Mouse (Mus musculus): ENCODE data around the gene Rgs10. TPM values are rescaled to one million over a fixed set of nuclear protein-coding genes. Genes with fewer than 3 reads are reported as not detected.

Rgs10 gene
- polyA plus RNA-seq, 1 experiment from 2014 or later: 25.4 TPM

DNA sequence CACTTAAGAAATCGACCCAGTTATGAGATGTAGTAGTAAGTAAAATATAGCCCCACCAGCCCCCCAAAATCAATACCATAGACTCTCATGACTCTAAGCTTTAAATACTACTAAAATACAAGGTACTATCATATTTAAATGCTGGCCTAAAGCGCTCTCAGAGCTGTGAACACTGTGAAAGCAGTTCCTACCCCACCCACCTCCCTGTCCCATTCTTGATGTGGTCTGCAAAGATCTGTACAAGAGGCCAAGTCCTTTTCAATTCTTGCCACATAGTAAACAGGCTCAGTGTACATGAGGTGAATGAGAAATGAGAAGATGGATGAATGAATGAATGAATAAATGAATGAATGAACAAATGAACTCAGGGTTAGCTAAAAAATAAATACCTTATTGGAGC, 21.5 kb downstream of the Rgs10 start:
- 58% methylated on average over 2 of the region's 2 CpGs for WGBS
- H3K4me3 ChIP-seq (replicated peaks; ENCODE audit: low read length): no peak overlapping the region
- no peaks in the 10 kb centered on the region for H3K4me1 ChIP-seq (replicated peaks; ENCODE audit: control insufficient read depth, insufficient read depth, low read length)
- H3K27ac ChIP-seq (ENCODE audit: low read length): no peak overlapping the region
- H3K9ac ChIP-seq (replicated peaks; ENCODE audit: low read depth, low read length): no peak overlapping the region
- no peak overlapping the region for H3K4me2 ChIP-seq (ENCODE audit: low read length)
- H3K9me3 ChIP-seq (ENCODE audit: control insufficient read depth, low read length): no peaks in the 10 kb centered on the region
- ATAC-seq: no peak
- H3K27me3 ChIP-seq (replicated peaks; ENCODE audit: control insufficient read depth, insufficient read depth, low read length): no peaks in the 10 kb centered on the region
- no peaks in the 10 kb centered on the region for H3K36me3 ChIP-seq (ENCODE audit: control insufficient read depth, insufficient read depth)

DNA sequence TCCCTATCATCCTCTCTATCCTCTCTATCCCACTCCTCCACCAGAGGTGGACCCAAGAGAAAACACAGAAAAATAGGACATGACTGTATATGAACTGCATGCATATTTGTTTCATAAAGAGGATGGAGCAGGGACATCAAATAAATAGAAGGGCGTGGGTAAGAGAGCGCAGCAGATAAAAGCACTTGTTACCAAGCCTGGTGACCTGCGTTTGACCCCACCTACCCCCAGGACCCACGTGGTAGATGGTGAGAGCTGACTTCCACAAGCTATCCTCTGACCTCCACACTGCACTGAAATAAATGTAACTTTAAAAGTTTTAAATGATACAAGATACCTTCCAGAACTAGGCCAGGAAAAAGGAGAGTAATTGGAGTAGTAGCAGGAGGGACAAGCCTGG, 24.8 kb downstream of the Rgs10 start:
- no peak overlapping the region for H3K9ac ChIP-seq (replicated peaks; ENCODE audit: low read depth, low read length)
- H3K4me2 ChIP-seq (ENCODE audit: low read length): no peak overlapping the region
- no peaks in the 10 kb centered on the region for H3K4me1 ChIP-seq (replicated peaks; ENCODE audit: control insufficient read depth, insufficient read depth, low read length)
- H3K9me3 ChIP-seq (ENCODE audit: control insufficient read depth, low read length): no peaks in the 10 kb centered on the region
- no peak overlapping the region for H3K4me3 ChIP-seq (replicated peaks; ENCODE audit: low read length)
- no peaks in the 10 kb centered on the region for H3K36me3 ChIP-seq (ENCODE audit: control insufficient read depth, insufficient read depth)
- H3K27me3 ChIP-seq (replicated peaks; ENCODE audit: control insufficient read depth, insufficient read depth, low read length): no peaks in the 10 kb centered on the region
- H3K27ac ChIP-seq (ENCODE audit: low read length): no peak overlapping the region
- 70% methylated on average over 4 of the region's 4 CpGs for WGBS
- no peak for ATAC-seq

DNA sequence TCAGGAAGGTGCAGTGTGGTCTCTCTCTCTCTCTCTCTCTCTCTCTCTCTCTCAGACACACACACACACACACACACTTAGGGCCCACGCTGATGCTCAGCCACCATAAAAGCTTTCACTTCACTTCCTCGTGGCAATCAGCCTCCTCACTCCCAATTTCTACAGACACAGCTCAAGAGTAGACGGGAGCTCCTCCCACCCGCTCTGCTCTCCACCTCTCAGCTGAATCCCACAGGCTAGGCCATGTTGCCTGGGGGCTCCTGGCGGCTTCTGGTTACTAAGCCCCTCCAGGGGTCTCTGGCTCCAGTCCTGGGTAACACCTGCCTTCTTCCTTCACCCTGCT, 25.6 kb downstream of the Rgs10 start:
- no peaks in the 10 kb centered on the region for H3K36me3 ChIP-seq (ENCODE audit: control insufficient read depth, insufficient read depth)
- no peak overlapping the region for H3K9ac ChIP-seq (replicated peaks; ENCODE audit: low read depth, low read length)
- H3K4me2 ChIP-seq (ENCODE audit: low read length): no peak overlapping the region
- WGBS: 22% methylated on average over 5 of the region's 5 CpGs
- H3K27ac ChIP-seq (ENCODE audit: low read length): no peak overlapping the region
- no peaks in the 10 kb centered on the region for H3K27me3 ChIP-seq (replicated peaks; ENCODE audit: control insufficient read depth, insufficient read depth, low read length)
- H3K4me1 ChIP-seq (replicated peaks; ENCODE audit: control insufficient read depth, insufficient read depth, low read length): no peaks in the 10 kb centered on the region
- ATAC-seq: no peak
- no peak overlapping the region for H3K4me3 ChIP-seq (replicated peaks; ENCODE audit: low read length)
- no peaks in the 10 kb centered on the region for H3K9me3 ChIP-seq (ENCODE audit: control insufficient read depth, low read length)

DNA sequence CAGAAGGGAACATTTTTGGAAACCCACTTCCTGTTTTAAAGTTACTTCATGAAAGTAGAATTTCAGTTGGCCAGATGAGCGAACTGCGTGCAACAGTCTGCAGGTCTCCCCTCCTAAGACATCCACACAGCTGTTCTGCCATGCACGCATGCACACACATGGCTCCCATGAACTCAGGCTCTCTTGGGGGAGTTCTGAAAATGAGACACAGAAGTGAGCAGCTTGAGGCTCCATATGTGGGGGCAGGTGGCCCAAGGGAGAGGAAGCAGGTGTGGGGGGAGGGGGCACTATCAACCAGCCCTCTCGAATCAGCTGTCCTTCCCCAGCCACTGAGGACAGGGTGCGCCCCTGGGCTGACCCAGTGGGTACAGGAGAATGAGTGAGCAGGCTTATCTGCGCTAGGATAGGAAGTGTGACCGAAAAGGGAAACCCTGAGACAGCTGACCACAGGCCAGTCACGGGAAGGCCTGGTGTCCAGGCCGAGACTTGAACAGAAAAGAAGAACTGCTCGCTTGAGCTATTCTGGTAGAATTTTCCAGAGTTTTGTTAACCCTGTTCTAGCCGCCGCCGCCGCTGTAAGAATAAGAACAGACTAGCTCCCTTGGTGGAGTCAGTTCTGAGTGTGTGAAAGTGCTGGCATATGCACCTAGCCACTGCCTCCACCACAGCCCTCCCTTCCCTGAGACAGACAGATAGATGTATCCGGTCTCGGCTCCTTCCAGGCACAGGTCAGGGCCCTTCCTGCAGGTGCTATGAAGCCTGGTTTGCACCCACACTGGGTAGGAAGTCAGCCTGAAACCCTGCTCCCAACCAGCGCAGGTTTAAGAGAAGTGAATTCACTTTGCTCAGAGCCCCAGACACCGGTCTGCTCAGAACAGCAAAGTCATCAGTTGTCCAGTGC, 26.2 kb downstream of the Rgs10 start:
- Histone ChIP-seq H3K36me3 (ENCODE audit: control insufficient read depth, insufficient read depth) (no peaks in the 10 kb centered on the region), H3K4me2 (ENCODE audit: low read length) (no peak overlapping the region), H3K27ac (ENCODE audit: low read length) (no peak overlapping the region), H3K9ac (replicated peaks; ENCODE audit: low read depth, low read length) (no peak overlapping the region), H3K27me3 (replicated peaks; ENCODE audit: control insufficient read depth, insufficient read depth, low read length) (no peaks in the 10 kb centered on the region), H3K9me3 (ENCODE audit: control insufficient read depth, low read length) (no peaks in the 10 kb centered on the region), H3K4me1 (replicated peaks; ENCODE audit: control insufficient read depth, insufficient read depth, low read length) (no peaks in the 10 kb centered on the region), H3K4me3 (replicated peaks; ENCODE audit: low read length) (no peak overlapping the region)
- 86% methylated on average over 18 of the region's 18 CpGs for WGBS
- ATAC-seq: no peak

DNA sequence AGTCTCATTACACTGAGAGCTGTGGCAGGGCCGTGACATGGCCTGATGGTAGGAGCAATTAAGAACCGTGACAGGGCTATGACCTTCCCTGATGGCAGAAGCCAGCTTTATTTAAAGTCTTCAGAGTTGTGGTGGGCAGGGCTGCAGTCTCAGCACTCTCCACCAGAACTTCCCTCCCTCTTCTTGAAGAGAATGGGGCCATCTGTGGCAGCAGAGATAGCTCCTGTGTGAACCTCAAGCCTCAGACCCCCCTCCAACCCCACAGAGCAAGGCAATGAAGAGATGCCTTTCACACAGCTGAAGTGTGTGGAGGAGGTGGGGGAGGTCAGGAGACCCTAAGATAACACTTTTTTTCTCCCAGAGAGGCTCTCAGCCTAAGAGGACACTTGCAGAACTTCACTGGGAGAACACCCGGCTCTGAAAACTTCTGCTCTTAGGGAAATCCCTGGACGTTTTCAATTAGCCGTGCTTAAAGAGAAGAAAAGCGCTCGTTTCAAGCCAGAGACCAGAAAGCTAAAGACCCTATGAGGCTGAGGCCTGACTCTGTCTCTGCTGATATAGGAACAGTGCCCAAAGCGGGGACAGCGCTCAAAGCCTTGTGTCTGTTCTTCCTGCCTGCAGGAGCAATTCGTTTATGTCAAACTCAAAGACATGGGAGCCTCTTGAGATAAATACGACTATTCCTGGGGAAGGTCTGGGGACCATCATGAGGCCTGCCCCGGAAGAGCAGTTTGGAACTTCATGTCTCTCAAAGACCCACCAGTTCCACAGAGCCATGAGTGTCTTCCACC, 27.1 kb downstream of the Rgs10 start:
- no peak overlapping the region for H3K4me2 ChIP-seq (ENCODE audit: low read length)
- H3K4me1 ChIP-seq (replicated peaks; ENCODE audit: control insufficient read depth, insufficient read depth, low read length): no peaks in the 10 kb centered on the region
- no peak overlapping the region for H3K4me3 ChIP-seq (replicated peaks; ENCODE audit: low read length)
- H3K36me3 ChIP-seq (ENCODE audit: control insufficient read depth, insufficient read depth): no peaks in the 10 kb centered on the region
- no peaks in the 10 kb centered on the region for H3K27me3 ChIP-seq (replicated peaks; ENCODE audit: control insufficient read depth, insufficient read depth, low read length)
- ATAC-seq: no peak
- 58% methylated on average over 12 of the region's 12 CpGs for WGBS
- no peak overlapping the region for H3K9ac ChIP-seq (replicated peaks; ENCODE audit: low read depth, low read length)
- no peak overlapping the region for H3K27ac ChIP-seq (ENCODE audit: low read length)
- H3K9me3 ChIP-seq (ENCODE audit: control insufficient read depth, low read length): no peaks in the 10 kb centered on the region

DNA sequence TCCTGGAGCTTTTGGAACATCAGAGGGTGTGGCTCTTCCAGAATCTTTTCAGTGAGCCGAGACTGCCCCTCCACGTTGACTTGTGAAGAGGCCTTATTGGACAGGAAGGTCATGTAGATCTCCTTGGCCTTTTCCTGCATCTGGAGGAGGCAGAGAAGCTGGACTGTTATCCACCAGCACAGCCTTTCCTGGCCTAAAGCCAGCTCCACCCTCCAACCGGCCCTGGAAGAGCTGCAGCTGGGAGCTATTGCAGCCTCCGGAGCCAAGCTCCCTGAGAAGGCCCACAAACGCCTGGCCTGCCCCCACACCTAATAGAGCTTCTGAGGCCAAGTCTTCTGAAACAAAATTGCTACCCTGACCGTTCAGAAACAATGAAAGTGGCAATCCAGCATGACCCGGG, 29.6 kb downstream of the Rgs10 start:
- no peak overlapping the region for H3K4me2 ChIP-seq (ENCODE audit: low read length)
- H3K9me3 ChIP-seq (ENCODE audit: control insufficient read depth, low read length): no peaks in the 10 kb centered on the region
- no peaks in the 10 kb centered on the region for H3K27me3 ChIP-seq (replicated peaks; ENCODE audit: control insufficient read depth, insufficient read depth, low read length)
- no peak for ATAC-seq
- no peak overlapping the region for H3K27ac ChIP-seq (ENCODE audit: low read length)
- 40% methylated on average over 7 of the region's 7 CpGs for WGBS
- no peaks in the 10 kb centered on the region for H3K36me3 ChIP-seq (ENCODE audit: control insufficient read depth, insufficient read depth)
- H3K4me3 ChIP-seq (replicated peaks; ENCODE audit: low read length): no peak overlapping the region
- no peak overlapping the region for H3K9ac ChIP-seq (replicated peaks; ENCODE audit: low read depth, low read length)
- no peaks in the 10 kb centered on the region for H3K4me1 ChIP-seq (replicated peaks; ENCODE audit: control insufficient read depth, insufficient read depth, low read length)

DNA sequence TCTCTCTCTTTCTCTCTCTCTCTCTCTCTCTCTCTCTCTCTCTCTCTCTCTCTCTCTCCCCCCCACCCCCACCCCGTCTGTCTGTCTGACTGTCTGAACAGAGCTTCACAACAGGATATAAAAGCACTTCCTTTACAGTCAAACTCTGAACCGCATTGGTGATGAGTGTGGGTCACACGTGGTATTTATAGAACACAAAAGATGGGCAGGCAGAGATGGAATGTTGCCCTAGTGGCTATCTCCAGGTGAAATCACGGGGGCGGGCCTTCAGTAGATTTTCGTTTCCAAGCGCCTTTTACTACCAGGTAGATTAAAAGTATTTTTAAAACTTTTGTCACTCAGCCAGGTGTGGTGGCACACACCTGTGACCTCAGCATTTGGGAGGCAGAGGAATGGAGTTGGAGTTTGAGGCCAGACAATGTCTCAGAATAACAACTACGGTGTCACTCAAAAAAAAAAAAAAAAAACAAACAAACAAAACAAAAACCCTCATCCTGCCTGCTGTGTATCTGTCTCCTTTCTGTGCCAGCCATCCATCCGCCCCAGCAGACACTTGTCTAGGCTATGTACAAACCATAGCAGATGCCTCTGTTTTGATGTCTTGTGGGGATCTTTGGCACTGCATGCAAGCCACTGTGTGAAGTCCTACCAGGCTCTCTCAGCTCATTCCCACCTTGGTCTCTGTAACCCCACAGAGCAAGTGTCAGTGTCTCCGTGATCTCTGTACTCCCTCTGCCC, 34.7 kb downstream of the Rgs10 start:
- H3K27me3 ChIP-seq (replicated peaks; ENCODE audit: control insufficient read depth, insufficient read depth, low read length): no peaks in the 10 kb centered on the region
- no peak overlapping the region for H3K9ac ChIP-seq (replicated peaks; ENCODE audit: low read depth, low read length)
- H3K4me3 ChIP-seq (replicated peaks; ENCODE audit: low read length): no peak overlapping the region
- no peak overlapping the region for H3K27ac ChIP-seq (ENCODE audit: low read length)
- no peaks in the 10 kb centered on the region for H3K9me3 ChIP-seq (ENCODE audit: control insufficient read depth, low read length)
- no peak for ATAC-seq
- no peak overlapping the region for H3K4me2 ChIP-seq (ENCODE audit: low read length)
- no peaks in the 10 kb centered on the region for H3K36me3 ChIP-seq (ENCODE audit: control insufficient read depth, insufficient read depth)
- WGBS: 87% methylated on average over 10 of the region's 10 CpGs
- no peaks in the 10 kb centered on the region for H3K4me1 ChIP-seq (replicated peaks; ENCODE audit: control insufficient read depth, insufficient read depth, low read length)

DNA sequence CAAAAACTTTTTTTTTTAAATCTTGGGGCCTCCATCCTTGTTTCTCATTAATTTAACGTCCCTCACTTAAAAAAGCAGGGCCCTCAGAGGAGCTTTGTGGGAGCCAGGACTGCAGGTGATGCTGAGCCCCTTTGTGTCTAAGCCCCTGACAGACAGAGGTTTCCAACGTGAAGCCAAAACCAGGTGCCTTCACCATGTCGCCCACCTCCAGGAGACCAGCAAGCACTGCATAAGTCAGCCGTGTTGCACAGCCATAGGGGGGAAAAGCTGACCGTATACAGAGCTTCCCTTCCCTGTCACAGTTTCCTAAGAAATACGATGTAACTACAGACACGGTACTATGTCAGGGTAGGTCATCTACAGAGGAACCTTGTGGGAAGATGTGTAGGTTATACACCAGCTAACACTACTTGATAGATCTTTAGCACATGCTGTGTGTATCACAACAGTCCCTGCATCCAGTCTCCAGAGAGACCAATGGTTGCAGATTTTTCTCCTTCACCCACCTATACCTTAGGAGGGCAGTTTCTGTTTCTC, 35.3 kb downstream of the Rgs10 start:
- WGBS: 85% methylated on average over 7 of the region's 7 CpGs
- no peak overlapping the region for H3K4me3 ChIP-seq (replicated peaks; ENCODE audit: low read length)

DNA sequence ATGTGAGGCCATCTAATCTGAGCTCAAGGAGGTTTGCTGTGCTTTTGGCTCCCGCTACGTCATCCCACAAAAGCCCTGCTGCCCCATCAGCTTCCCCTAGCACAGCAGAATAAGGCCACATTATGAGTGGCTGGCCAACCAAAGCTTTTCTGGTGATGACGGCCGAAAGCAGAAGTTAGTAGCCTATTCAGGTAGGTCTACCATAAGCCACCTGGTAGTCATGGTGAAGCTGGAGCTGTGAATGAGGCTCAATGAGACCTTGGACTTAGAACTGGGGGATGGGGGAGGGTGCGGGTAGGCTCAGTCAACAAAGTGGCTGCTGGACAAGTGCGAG, 36.1 kb downstream of the Rgs10 start:
- ATAC-seq: no peak
- Histone ChIP-seq H3K4me1 (replicated peaks; ENCODE audit: control insufficient read depth, insufficient read depth, low read length) (no peaks in the 10 kb centered on the region), H3K4me3 (replicated peaks; ENCODE audit: low read length) (no peak overlapping the region), H3K27ac (ENCODE audit: low read length) (no peak overlapping the region), H3K27me3 (replicated peaks; ENCODE audit: control insufficient read depth, insufficient read depth, low read length) (no peaks in the 10 kb centered on the region), H3K4me2 (ENCODE audit: low read length) (no peak overlapping the region), H3K36me3 (ENCODE audit: control insufficient read depth, insufficient read depth) (no peaks in the 10 kb centered on the region), H3K9ac (replicated peaks; ENCODE audit: low read depth, low read length) (no peak overlapping the region), H3K9me3 (ENCODE audit: control insufficient read depth, low read length) (no peaks in the 10 kb centered on the region)
- 93% methylated on average over 6 of the region's 6 CpGs for WGBS

More for the DNA sequence above, 35.3 kb downstream of the Rgs10 start:
- Histone ChIP-seq H3K27ac (ENCODE audit: low read length) (no peak overlapping the region), H3K36me3 (ENCODE audit: control insufficient read depth, insufficient read depth) (no peaks in the 10 kb centered on the region), H3K4me1 (replicated peaks; ENCODE audit: control insufficient read depth, insufficient read depth, low read length) (no peaks in the 10 kb centered on the region), H3K9ac (replicated peaks; ENCODE audit: low read depth, low read length) (no peak overlapping the region), H3K9me3 (ENCODE audit: control insufficient read depth, low read length) (no peaks in the 10 kb centered on the region), H3K27me3 (replicated peaks; ENCODE audit: control insufficient read depth, insufficient read depth, low read length) (no peaks in the 10 kb centered on the region), H3K4me2 (ENCODE audit: low read length) (no peak overlapping the region)
- no peak for ATAC-seq

Measured in forebrain, embryonic 16.5 days (tissue).